In the genomic region with DNA sequence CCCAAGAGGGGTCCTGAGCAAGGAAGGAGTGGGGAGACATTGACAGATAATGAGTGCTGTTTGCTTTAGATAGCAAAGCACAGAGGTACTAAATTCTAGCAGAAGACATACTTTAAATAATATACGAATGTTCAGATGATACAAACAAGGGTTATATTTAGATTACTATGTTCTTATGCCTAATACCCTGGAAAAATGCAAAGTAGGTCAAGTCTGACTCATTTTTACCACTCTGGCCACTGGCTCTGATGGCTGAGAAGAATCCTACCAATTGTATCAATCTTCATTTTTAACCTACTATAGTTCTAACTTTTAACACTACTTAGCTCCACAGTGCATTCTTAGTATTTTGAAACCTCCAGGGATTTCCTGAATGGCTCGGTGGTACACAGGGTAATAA, we compare ENCODE assay signal across 20 mouse cellular contexts.
DNase-seq lines count a peak whose midpoint lies in the region; ATAC-seq and TF ChIP-seq lines count a peak whose summit lies in the region.
"Had no signal": no experiment of that assay in that cellular context is flagged by ENCODE, and none has a peak within 500 bp of the region (broad histone marks: within the 10 kb centered on the region; RNA-seq: fewer than 3 reads in every experiment).

No protein-coding gene starts in this region.

- ATAC-seq in hindbrain, postnatal 0 days = no peak
- ATAC-seq: activated CD4-positive, CD25-positive, alpha-beta regulatory T cell, adult 4 months; CD4-positive, CD25-positive, alpha-beta regulatory T cell, adult 4 months; Patski had no signal

- TF ChIP-seq RAD21 in CH12.LX (IDR thresholded peaks at IDR 0.05; ENCODE audit: low read depth, low read length) = no peak

- H3K9me3 ChIP-seq in CH12.LX (replicated peaks; ENCODE audit: low read length) = no peaks in the 10 kb centered on the region
- H3K9me3 ChIP-seq in hindbrain, postnatal 0 days (ENCODE audit: low read length) = no peaks in the 10 kb centered on the region

- dilution Hi-C loops in CH12.LX (cut with MboI; ENCODE audit: extremely low pct_ligation_motif_present, extremely low pct_unique_long_range_greater_than_20kb, low sequenced_read_pairs) = no loop called here

- in situ Hi-C loops in CH12.LX (cut with MboI; ENCODE audit: low pct_ligation_motif_present, low pct_unique_long_range_greater_than_20kb, low sequenced_read_pairs) = loop anchor here (25.0 kb wide), 1 partner anchor 230 kb away; no protein-coding TSS in a partner anchor

- H3K9ac ChIP-seq in CH12.LX (ENCODE audit: insufficient read depth, low read depth) = no peak overlapping the region
- no peak overlapping the region for H3K9ac ChIP-seq in hindbrain, postnatal 0 days (replicated peaks; ENCODE audit: low read length)

- H3K4me2 ChIP-seq in CH12.LX (ENCODE audit: insufficient read depth, low read depth, poor library complexity, severe bottlenecking) = no peak overlapping the region
- H3K4me2 ChIP-seq in hindbrain, postnatal 0 days (ENCODE audit: low read depth, low read length) = no peak overlapping the region

- TF ChIP-seq POLR2A in CH12.LX (IDR thresholded peaks at IDR 0.05; ENCODE audit: low read depth, low read length) = no peak

- no peaks in the 10 kb centered on the region for H3K27me3 ChIP-seq in CH12.LX (replicated peaks)
- H3K27me3 ChIP-seq in hindbrain, postnatal 0 days (ENCODE audit: insufficient read depth, low read length) = no peaks in the 10 kb centered on the region

- peaks cover 9 to 23% of the 10 kb centered on the region in 2 experiments for H3K4me1 ChIP-seq in CH12.LX (ENCODE audit: control insufficient read depth in 1 of 2, insufficient read depth in 2 of 2)
- no peaks in the 10 kb centered on the region for H3K4me1 ChIP-seq in hindbrain, postnatal 0 days (ENCODE audit: insufficient read depth, low read length)

- H3K4me3 ChIP-seq in CH12.LX (replicated peaks in 1 of 3; ENCODE audit: low read depth in 2 of 3, low read length in 2 of 3, poor library complexity in 1 of 3) = no peak overlapping the region
- H3K4me3 ChIP-seq in hindbrain, postnatal 0 days (ENCODE audit: low read length) = no peak overlapping the region

- peak; percentile 24 for DNase-seq in CH12.LX (ENCODE audit: extremely low read depth)
- peak; percentile 31 for DNase-seq in Muller cell, postnatal 12 days (ENCODE audit: inconsistent ontology term)
- DNase-seq in hindbrain, postnatal 0 days (ENCODE audit: low spot score) = no peak
- no peak for DNase-seq in urinary bladder, postnatal 25 days (ENCODE audit: low spot score)
- DNase-seq: adrenal gland, adult 2 months; adrenal gland, adult 8-10 months; adrenal gland, postnatal 10 days; adrenal gland, postnatal 14 days; adrenal gland, postnatal 25 days; adrenal gland, postnatal 36 days; B cell, adult 2 months; cerebellum, adult 11 months; cerebellum, adult 11-12 months; cerebellum, adult 18-20 months; cerebellum, adult 2 months; cerebellum, adult 8-10 months had no signal

- H3K27ac ChIP-seq in CH12.LX (ENCODE audit: insufficient read depth, low read depth) = no peak overlapping the region
- no peak overlapping the region for H3K27ac ChIP-seq in hindbrain, postnatal 0 days

- 87% methylated on average over 2 of the region's 2 CpGs for WGBS in hindbrain, postnatal 0 days

- no peak for TF ChIP-seq CTCF in CH12.LX (conservative IDR thresholded peaks at IDR 0.05 in 1 of 2, IDR thresholded peaks at IDR 0.05 in 1 of 2; ENCODE audit: low read depth in 2 of 2, low read length in 2 of 2)
- TF ChIP-seq CTCF in hindbrain, postnatal 0 days (IDR thresholded peaks at IDR 0.05; ENCODE audit: low read depth) = no peak

- no peaks in the 10 kb centered on the region for H3K36me3 ChIP-seq in CH12.LX (replicated peaks in 1 of 2; ENCODE audit: control insufficient read depth in 1 of 2, insufficient read depth in 1 of 2, low read length in 1 of 2)
- no peaks in the 10 kb centered on the region for H3K36me3 ChIP-seq in hindbrain, postnatal 0 days (ENCODE audit: insufficient read depth, low read length)
- H3K36me3 ChIP-seq: G1E had no signal

- no peaks in the 10 kb centered on the region for H3K79me2 ChIP-seq in CH12.LX (replicated peaks; ENCODE audit: control insufficient read depth, extremely low read depth, insufficient read depth, poor library complexity, severe bottlenecking)

- peak; percentile 84 for TF ChIP-seq EP300 in CH12.LX (IDR thresholded peaks at IDR 0.05; ENCODE audit: low read length)

TF ChIP-seq in CH12.LX, 34 proteins besides CTCF, POLR2A, EP300 and RAD21:
- no peak for TF ChIP-seq MAX (IDR thresholded peaks at IDR 0.05; ENCODE audit: low read length)
- TF ChIP-seq ZC3H11A (IDR thresholded peaks at IDR 0.05; ENCODE audit: low read depth, low read length) = no peak
- TF ChIP-seq SMC3 (IDR thresholded peaks at IDR 0.05; ENCODE audit: low read depth, low read length) = no peak
- no peak for TF ChIP-seq MAFK (IDR thresholded peaks at IDR 0.05; ENCODE audit: insufficient replicate concordance, low read length)
- TF ChIP-seq ZNF384 (IDR thresholded peaks at IDR 0.05; ENCODE audit: low read depth, low read length) = no peak
- TF ChIP-seq UBTF (IDR thresholded peaks at IDR 0.05; ENCODE audit: low read depth, low read length) = no peak
- peak; percentile 80; the same call in 1 of the 2 replicates for TF ChIP-seq MEF2A (IDR thresholded peaks at IDR 0.05; ENCODE audit: borderline replicate concordance, low read depth, low read length)
- TF ChIP-seq ZKSCAN1 (IDR thresholded peaks at IDR 0.05; ENCODE audit: borderline replicate concordance, low read depth, low read length) = no peak
- no peak; the same call in 1 of the 2 replicates for TF ChIP-seq ETS1 (conservative IDR thresholded peaks at IDR 0.05; ENCODE audit: low read depth, low read length)
- TF ChIP-seq NELFE (IDR thresholded peaks at IDR 0.05; ENCODE audit: low read depth, low read length) = no peak
- no peak for TF ChIP-seq IRF4 (IDR thresholded peaks at IDR 0.05; ENCODE audit: low read depth, low read length)
- TF ChIP-seq PAX5 (IDR thresholded peaks at IDR 0.05; ENCODE audit: low read length) = no peak
- no peak for TF ChIP-seq CHD2 (IDR thresholded peaks at IDR 0.05; ENCODE audit: low read length)
- TF ChIP-seq JUN (IDR thresholded peaks at IDR 0.05; ENCODE audit: insufficient read depth, low read depth, low read length) = peak; percentile 70; the same call in 1 of the 2 replicates
- peak; percentile 83 for TF ChIP-seq JUND (conservative IDR thresholded peaks at IDR 0.05; ENCODE audit: low read depth, low read length)

Comparison
In these comparisons a context has a peak if more than half of its experiments do, and no peak if none do; other contexts are left out.
1. DNase-seq: peak in CH12.LX (single experiment) and Muller cell, postnatal 12 days (single experiment); none in hindbrain, postnatal 0 days (single experiment) and urinary bladder, postnatal 25 days (single experiment).